Mouse (Mus musculus) CH12.LX (cell line): ENCODE data around the gene Irf2. TPM values are rescaled to one million over a fixed set of nuclear protein-coding genes. Genes with fewer than 3 reads are reported as not detected.

Experiments used
- DNase-seq: peaks from one replicate; pipeline ENCODE4 v3.0.0-alpha.2; 2013; ENCODE audit errors: extremely low read depth
- H3K27ac ChIP-seq: 2 replicates; pipeline ENCODE4 v1.5.1; 2012; ENCODE audit warnings: low read depth, mild to moderate bottlenecking, control low read depth, moderate library complexity; ENCODE audit not compliant: insufficient read depth
- H3K27me3 ChIP-seq: replicated peaks from 2 replicates; pipeline ENCODE3; 2012; ENCODE audit warnings: inconsistent platforms
- H3K36me3 ChIP-seq, 2 experiments: replicated peaks in 1 of 2; 2 replicates each; pipeline versions ENCODE3 to v1.6.1; 2012; ENCODE audit warnings: inconsistent platforms in 1 of 2, low read length in 1 of 2, mild to moderate bottlenecking in 1 of 2, mixed read lengths in 1 of 2, moderate library complexity in 1 of 2; ENCODE audit not compliant: control insufficient read depth in 1 of 2, insufficient read depth in 1 of 2
- H3K4me1 ChIP-seq, 2 experiments: 2 replicates each; pipeline ENCODE4 v1.6.1; 2012; ENCODE audit warnings: inconsistent platforms in 1 of 2, moderate library complexity in 1 of 2; ENCODE audit not compliant: insufficient read depth in 2 of 2, control insufficient read depth in 1 of 2
- H3K4me2 ChIP-seq: 2 replicates; pipeline ENCODE4 v1.6.1; 2012; ENCODE audit warnings: low read depth, mild to moderate bottlenecking, control low read depth; ENCODE audit not compliant: poor library complexity, insufficient read depth, severe bottlenecking
- H3K4me3 ChIP-seq, 3 experiments: fragments of 150-350 bp in 1 of 3; sonication (generic) in 1 of 3; replicated peaks in 1 of 3; 2 replicates each; pipeline versions ENCODE3 to v1.5.1; 2011 to 2012; ENCODE audit warnings: low read depth in 2 of 3, low read length in 2 of 3, mild to moderate bottlenecking in 2 of 3, moderate library complexity in 2 of 3, control low read depth in 1 of 3, improper control_type of control experiment in 1 of 3, inconsistent platforms in 1 of 3, mixed read lengths in 1 of 3; ENCODE audit not compliant: poor library complexity in 1 of 3
- H3K79me2 ChIP-seq: replicated peaks from 2 replicates; pipeline ENCODE4 v1.6.1; 2012; ENCODE audit warnings: mild to moderate bottlenecking, moderate library complexity; ENCODE audit not compliant: control insufficient read depth, poor library complexity, insufficient read depth, severe bottlenecking; ENCODE audit errors: extremely low read depth
- H3K9ac ChIP-seq: 2 replicates; pipeline ENCODE4 v1.6.1; 2012; ENCODE audit warnings: low read depth, mild to moderate bottlenecking, control low read depth, moderate library complexity; ENCODE audit not compliant: insufficient read depth
- H3K9me3 ChIP-seq: replicated peaks from 2 replicates; pipeline ENCODE3; 2012; ENCODE audit warnings: low read length, inconsistent platforms, mixed read lengths
- BHLHE40 ChIP-seq: IDR thresholded peaks from 2 replicates; pipeline ENCODE4 v1.6.1; 2011; ENCODE audit warnings: mild to moderate bottlenecking, low read depth, low read length, improper control_type of control experiment
- CHD2 ChIP-seq: IDR thresholded peaks from 2 replicates; pipeline ENCODE4 v1.6.1; 2011; ENCODE audit warnings: low read length, improper control_type of control experiment
- CTCF ChIP-seq, 2 experiments: IDR thresholded peaks in 1 of 2; conservative IDR thresholded peaks in 1 of 2; 2 replicates each; pipeline ENCODE4 v1.5.1; 2011 to 2012; ENCODE audit warnings: low read depth in 2 of 2, low read length in 2 of 2, improper control_type of control experiment in 1 of 2, inconsistent platforms in 1 of 2, mild to moderate bottlenecking in 1 of 2, moderate library complexity in 1 of 2
- E2F4 ChIP-seq: IDR thresholded peaks from 2 replicates; pipeline ENCODE4 v1.6.1; 2011; ENCODE audit warnings: low read depth, low read length, improper control_type of control experiment; ENCODE audit not compliant: insufficient replicate concordance
- EP300 ChIP-seq: IDR thresholded peaks from 2 replicates; pipeline ENCODE4 v1.6.1; 2011; ENCODE audit warnings: low read length, improper control_type of control experiment
- ETS1 ChIP-seq: conservative IDR thresholded peaks from 2 replicates; pipeline ENCODE4 v1.6.1; 2012; ENCODE audit warnings: low read depth, mild to moderate bottlenecking, inconsistent platforms, low read length, improper control_type of control experiment, moderate library complexity
- HCFC1 ChIP-seq: IDR thresholded peaks from 2 replicates; pipeline ENCODE4 v1.6.1; 2012; ENCODE audit warnings: low read depth, mild to moderate bottlenecking, inconsistent platforms, low read length, improper control_type of control experiment
- IRF4 ChIP-seq: IDR thresholded peaks from 2 replicates; pipeline ENCODE4 v1.6.1; 2014; ENCODE audit warnings: low read depth, mild to moderate bottlenecking, inconsistent platforms, low read length, improper control_type of control experiment
- JUN ChIP-seq: IDR thresholded peaks from 2 replicates; pipeline ENCODE4 v1.6.1; 2011; ENCODE audit warnings: low read depth, mild to moderate bottlenecking, low read length, improper control_type of control experiment, moderate library complexity; ENCODE audit not compliant: insufficient read depth
- MAFK ChIP-seq: IDR thresholded peaks from 2 replicates; pipeline ENCODE4 v1.6.1; 2011; ENCODE audit warnings: low read length, improper control_type of control experiment; ENCODE audit not compliant: insufficient replicate concordance
- MAX ChIP-seq: IDR thresholded peaks from 2 replicates; pipeline ENCODE4 v1.6.1; 2011; ENCODE audit warnings: low read length, improper control_type of control experiment
- MAZ ChIP-seq: IDR thresholded peaks from 2 replicates; pipeline ENCODE4 v1.6.1; 2012; ENCODE audit warnings: low read depth, mild to moderate bottlenecking, inconsistent platforms, low read length, improper control_type of control experiment, moderate library complexity
- MXI1 ChIP-seq: IDR thresholded peaks from 2 replicates; pipeline ENCODE4 v1.6.1; 2011; ENCODE audit warnings: mild to moderate bottlenecking, low read depth, low read length, improper control_type of control experiment
- MYC ChIP-seq: IDR thresholded peaks from 2 replicates; pipeline ENCODE4 v1.6.1; 2011; ENCODE audit warnings: low read depth, mild to moderate bottlenecking, improper control_type of control experiment, low read length
- NELFE ChIP-seq: IDR thresholded peaks from 2 replicates; pipeline ENCODE4 v1.6.1; 2011; ENCODE audit warnings: low read depth, low read length, improper control_type of control experiment
- NRF1 ChIP-seq: IDR thresholded peaks from 2 replicates; pipeline ENCODE4 v1.6.1; 2014; ENCODE audit warnings: low read depth, mild to moderate bottlenecking, inconsistent platforms, low read length, improper control_type of control experiment, moderate library complexity
- PAX5 ChIP-seq: IDR thresholded peaks from 2 replicates; pipeline ENCODE4 v1.6.1; 2012; ENCODE audit warnings: low read length, inconsistent platforms, mixed read lengths
- POLR2AphosphoS2 ChIP-seq: IDR thresholded peaks from 2 replicates; pipeline ENCODE4 v1.6.1; 2011; ENCODE audit warnings: low read depth, low read length, improper control_type of control experiment
- RCOR1 ChIP-seq: conservative IDR thresholded peaks from 2 replicates; pipeline ENCODE4 v1.6.1; 2012; ENCODE audit warnings: low read depth, mild to moderate bottlenecking, inconsistent platforms, low read length, improper control_type of control experiment
- SIN3A ChIP-seq: IDR thresholded peaks from 2 replicates; pipeline ENCODE4 v1.6.1; 2012; ENCODE audit warnings: low read length, improper control_type of control experiment, inconsistent platforms
- TBP ChIP-seq: conservative IDR thresholded peaks from 2 replicates; pipeline ENCODE4 v1.6.1; 2011; ENCODE audit warnings: low read depth, low read length, improper control_type of control experiment
- USF1 ChIP-seq: IDR thresholded peaks from 2 replicates; pipeline ENCODE4 v1.6.1; 2014; ENCODE audit warnings: low read depth, mild to moderate bottlenecking, inconsistent platforms, low read length, improper control_type of control experiment
- ZC3H11A ChIP-seq: IDR thresholded peaks from 2 replicates; pipeline ENCODE4 v1.6.1; 2012; ENCODE audit warnings: low read depth, mild to moderate bottlenecking, inconsistent platforms, low read length, improper control_type of control experiment
- dilution Hi-C: fragments of 300-500 bp; cut with MboI; formaldehyde crosslinking; loops from 2 replicates; pipeline ENCODE4 v1.14.3; 2020; ENCODE audit warnings: low sequenced_read_pairs; ENCODE audit not compliant: extremely low pct_unique_long_range_greater_than_20kb, extremely low pct_ligation_motif_present
- in situ Hi-C: fragments of 300-500 bp; cut with MboI; formaldehyde crosslinking; loops from 3 replicates; pipeline ENCODE4 v1.14.3; 2019; ENCODE audit warnings: low sequenced_read_pairs, low pct_ligation_motif_present, low pct_unique_long_range_greater_than_20kb, mixed read lengths
- polyA plus RNA-seq: library from polyadenylated mRNA; unstranded; fragments of >175 nt; gene quantifications from 2 replicates; pipeline ENCODE4 v1.2.1, GENCODE M21; 2012; ENCODE audit warnings: low read depth; ENCODE audit not compliant: insufficient read length
- total RNA-seq, 2 experiments: library from RNA; depleted of rRNA; stranded (reverse); fragments of 300-350 nt in 1 of 2; fragments of >200 nt in 1 of 2; gene quantifications; 2 replicates each; pipeline ENCODE4 v1.2.3; 2012 to 2014

Gene Irf2
- total and polyA plus RNA-seq, 3 experiments, result 7.1 to 37.4 (median 10.2) TPM

GRCm38 (mm10) chr8:46836011-46836652 lies 96.6 kb downstream of the Irf2 start:
- Histone ChIP-seq H3K4me1 (peaks cover 9 to 35% of the 10 kb centered on the region in 2 experiments), H3K9ac (no peak overlapping the region), H3K36me3 (peaks cover 22 to 93% of the 10 kb centered on the region in 2 experiments), H3K27ac (no peak overlapping the region), H3K9me3 (no peaks in the 10 kb centered on the region), H3K79me2 (no peaks in the 10 kb centered on the region), H3K4me2 (no peak overlapping the region), H3K27me3 (no peaks in the 10 kb centered on the region), H3K4me3 (no peak overlapping the region)
- no peak for TF ChIP-seq JUN
- no peak for TF ChIP-seq MAX
- no peak for TF ChIP-seq USF1
- TF ChIP-seq POLR2AphosphoS2, result no peak
- TF ChIP-seq E2F4, result no peak
- no peak for TF ChIP-seq HCFC1
- TF ChIP-seq BHLHE40, result no peak
- TF ChIP-seq ETS1, result no peak
- no peak for TF ChIP-seq MAZ
- TF ChIP-seq NELFE, result no peak
- no peak for TF ChIP-seq CHD2
- no peak for TF ChIP-seq MXI1
- TF ChIP-seq ZC3H11A, result no peak
- no peak for TF ChIP-seq MAFK
- TF ChIP-seq CTCF (conservative IDR thresholded peaks at IDR 0.05 in 1 of 2, IDR thresholded peaks at IDR 0.05 in 1 of 2; ENCODE audit: low read depth in 2 of 2, low read length in 2 of 2), result no peak
- TF ChIP-seq MYC, result no peak
- no peak for TF ChIP-seq IRF4
- TF ChIP-seq TBP, result no peak
- TF ChIP-seq NRF1, result no peak
- in situ Hi-C loops, result no loop called here
- dilution Hi-C loops, result no loop called here
- DNase-seq, result no peak

- no peak for DNase-seq
- Histone ChIP-seq H3K36me3 (peaks cover 21 to 93% of the 10 kb centered on the region in 2 experiments), H3K27me3 (no peaks in the 10 kb centered on the region), H3K79me2 (no peaks in the 10 kb centered on the region), H3K27ac (no peak overlapping the region), H3K4me1 (peaks cover 11 to 41% of the 10 kb centered on the region in 2 experiments), H3K9me3 (no peaks in the 10 kb centered on the region)
- TF ChIP-seq RCOR1 (no peak), HCFC1 (no peak), ETS1 (peak; percentile 60), PAX5 (no peak), SIN3A (peak; percentile 71; the same call in 1 of the 2 replicates), EP300 (peak; percentile 15; the same call in 1 of the 2 replicates), TBP (no peak)
- TF ChIP-seq, all 38 proteins: peak for 3
- dilution Hi-C loops (no loop called here), in situ Hi-C loops (no loop called here)
- H3K4me3 ChIP-seq, result no peak overlapping the region
- no peak overlapping the region for H3K9ac ChIP-seq
- no peak overlapping the region for H3K4me2 ChIP-seq
Measured at GRCm38 (mm10) chr8:46836949-46837348, 97.4 kb downstream of the Irf2 start.
